Mouse (Mus musculus) small intestine, adult 10 weeks (tissue): ENCODE data around the gene Slc35b1. TPM values are rescaled to one million over a fixed set of nuclear protein-coding genes. Genes with fewer than 3 reads are reported as not detected.

ENCODE experiments used
- polyA plus RNA-seq: library from polyadenylated mRNA; stranded (reverse); fragments of 350-450 nt; fragmentation: Illumina TruSeq; extraction: RNeasy Lipid Tissue Mini Kit (QIAGEN cat#74804); gene quantifications from one replicate; pipeline ENCODE4 v1.2.3, GENCODE M21; 2014; ENCODE audit warnings: low replicate concordance

Gene Slc35b1
- 144 TPM for polyA plus RNA-seq

GRCm38 (mm10) chr11:95384319-95384972 is at the start of gene Slc35b1:
Gene Slc35b1, plus strand, starts transcription at chr11:95384692.

GRCm38 (mm10) chr11:95336568-95337128 is 47.8 kb upstream of the Slc35b1 start, which contains the start of gene Fam117a:
Gene Fam117a, plus strand, starts transcription at chr11:95337018.

GRCm38 (mm10) chr11:95413641-95414535 is 29.4 kb downstream of the Slc35b1 start, which contains the start of gene Spop:
Gene Spop, plus strand, starts transcription at chr11:95414080.

Other genes with a start within 250 kb of the Slc35b1 start
- not detected for gene Dlx4, start 238.4 kb upstream of the Slc35b1 start, polyA plus RNA-seq
- gene Tac4, start 123.2 kb upstream of the Slc35b1 start, polyA plus RNA-seq = not detected
- gene Kat7, start 74.4 kb upstream of the Slc35b1 start, polyA plus RNA-seq = 28.7 TPM
- gene Fam117a, start 47.7 kb upstream of the Slc35b1 start, polyA plus RNA-seq = 0.82 TPM
- 88.0 TPM for gene Spop, start 29.4 kb downstream of the Slc35b1 start, polyA plus RNA-seq
- gene Nxph3, start 129.9 kb downstream of the Slc35b1 start, polyA plus RNA-seq = not detected
- not detected for gene Ngfr, start 203.0 kb downstream of the Slc35b1 start, polyA plus RNA-seq